ENCODE assay signal across 14 mouse cellular contexts in the genomic region with DNA sequence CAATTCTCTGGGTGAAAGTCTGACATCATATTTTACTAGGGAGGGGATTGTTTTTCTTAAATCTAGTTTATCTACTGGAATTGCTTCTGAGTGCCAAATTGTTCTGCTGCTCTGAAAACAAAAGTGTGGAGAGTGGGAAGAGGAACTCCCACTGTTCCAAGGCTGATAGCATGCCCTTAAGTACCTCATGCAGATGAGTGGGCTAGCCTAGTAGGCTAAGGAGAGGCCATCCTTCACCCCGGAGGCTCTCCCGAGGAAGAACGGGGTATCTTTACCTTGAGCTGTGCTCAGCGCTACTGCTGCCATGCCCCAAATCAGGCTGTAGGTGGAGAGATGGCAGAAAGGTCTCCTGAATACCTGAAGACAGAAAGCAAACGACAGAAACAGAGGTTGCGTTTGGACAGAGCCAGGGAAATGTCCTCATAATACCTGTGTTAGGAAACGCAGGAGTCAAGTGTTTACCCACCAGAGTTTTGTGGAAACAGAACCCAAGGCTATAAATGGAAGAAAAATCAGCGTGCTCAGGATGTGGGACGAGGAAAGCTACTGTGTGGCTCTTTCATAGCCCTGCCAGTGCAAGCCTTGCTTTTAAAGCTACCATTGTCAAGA. TPM values are rescaled to one million over a fixed set of nuclear protein-coding genes. Genes with fewer than 3 reads are reported as not detected.
DNase-seq lines count a peak whose midpoint lies in the region; TF ChIP-seq lines count a peak whose summit lies in the region.
"Had no signal": no experiment of that assay in that cellular context is flagged by ENCODE, and none has a peak within 500 bp of the region (broad histone marks: within the 10 kb centered on the region; RNA-seq: fewer than 3 reads in every experiment).

No protein-coding gene starts in this region.

- H3K27ac ChIP-seq in gastrocnemius, adult 2 months, result peak overlapping the region; percentile 73
- peak overlapping the region; percentile 56 for H3K27ac ChIP-seq in left cerebral cortex, adult 2 months
- H3K27ac ChIP-seq: liver, embryonic 14.5 days; midbrain, embryonic 10.5 days had no signal

- intact Hi-C loops in gastrocnemius, adult 2 months (cut with DNase I), result no loop called here
- intact Hi-C loops in left cerebral cortex, adult 2 months (cut with DNase I), result no loop called here
- intact Hi-C loops in left cerebral cortex, postnatal 4 days (cut with DNase I), result loop anchor here (5.0 kb wide), 1 partner anchor 203 kb away; no protein-coding TSS in a partner anchor

- no peak for TF ChIP-seq CTCF in gastrocnemius, adult 2 months (IDR thresholded peaks at IDR 0.05)
- peak; percentile 11 for TF ChIP-seq CTCF in left cerebral cortex, adult 2 months (IDR thresholded peaks at IDR 0.05)

- no peak for DNase-seq in gastrocnemius, adult 2 months
- no peak for DNase-seq in gastrocnemius, postnatal 4 days (ENCODE audit: low spot score in 2 of 2)
- no peak for DNase-seq in left cerebral cortex, adult 2 months (ENCODE audit: extremely low spot score in 1 of 2, low spot score in 2 of 2)
- DNase-seq in left cerebral cortex, postnatal 4 days, result no peak
- peak; percentile 42 for DNase-seq in brain, adult 2 months (ENCODE audit: low read depth, low spot score)
- DNase-seq in lung, postnatal 25 days (ENCODE audit: low spot score), result peak; percentile 70
- DNase-seq in embryo, embryonic 10.5 days (ENCODE audit: low spot score), result no peak
- no peak for DNase-seq in urinary bladder, postnatal 25 days (ENCODE audit: low spot score)
- DNase-seq: adrenal gland, postnatal 14 days; kidney, adult 11 months; kidney, postnatal 4 days had no signal

- H3K4me3 ChIP-seq in gastrocnemius, adult 2 months, result peak overlapping the region; percentile 49
- no peak overlapping the region for H3K4me3 ChIP-seq in left cerebral cortex, adult 2 months
- H3K4me3 ChIP-seq: midbrain, embryonic 10.5 days; myocyte had no signal

RNA-seq across cellular contexts. Expression of gene Cd200, which starts 8.8 kb away (rescaled TPM):
- 10 to 100 TPM; 10.4 to 20.1 TPM for total RNA-seq in gastrocnemius, adult 2 months (2021)
- total RNA-seq in gastrocnemius, postnatal 4 days (2021), result 10 to 100 TPM; 29.9 to 40.0 TPM
- 100 to 1,000 TPM in 1 of 2 experiments, 10 to 100 TPM in 1; 96.4 to 107 TPM for total RNA-seq in left cerebral cortex, adult 2 months (2021)
- 100 to 1,000 TPM; 312 to 324 TPM for total RNA-seq in left cerebral cortex, postnatal 4 days (2021)

Comparison
In these comparisons a context has a peak if more than half of its experiments do, and no peak if none do; other contexts are left out.
1. DNase-seq: peak in brain, adult 2 months (single experiment) and lung, postnatal 25 days (single experiment); none in gastrocnemius, adult 2 months (single experiment), gastrocnemius, postnatal 4 days (0 of 2), left cerebral cortex, adult 2 months (0 of 2), left cerebral cortex, postnatal 4 days (single experiment), embryo, embryonic 10.5 days (single experiment) and urinary bladder, postnatal 25 days (single experiment).